Mouse (Mus musculus) ES-Bruce4 (cell line): ENCODE results near the gene Irf2bp1. TPM values are rescaled to one million over a fixed set of nuclear protein-coding genes. Genes with fewer than 3 reads are reported as not detected.

Experiments used
- H3K27ac ChIP-seq: 2 replicates; pipeline ENCODE4 v1.5.1; 2012; ENCODE audit warnings: low read length, inconsistent platforms; ENCODE audit not compliant: insufficient read depth
- H3K27me3 ChIP-seq: 2 replicates; pipeline ENCODE4 v1.6.1; 2012; ENCODE audit warnings: mild to moderate bottlenecking, low read length, inconsistent platforms; ENCODE audit not compliant: control insufficient read depth, poor library complexity, insufficient read depth, severe bottlenecking
- H3K36me3 ChIP-seq: 2 replicates; pipeline ENCODE4 v1.6.1; 2012; ENCODE audit warnings: inconsistent platforms, mild to moderate bottlenecking, low read length, moderate library complexity; ENCODE audit not compliant: control insufficient read depth, poor library complexity, insufficient read depth, severe bottlenecking
- H3K4me1 ChIP-seq: one replicate; pipeline ENCODE4 v1.8.1; 2011; ENCODE audit warnings: low read length; ENCODE audit not compliant: control insufficient read depth, insufficient read depth
- H3K4me3 ChIP-seq: 2 replicates; pipeline ENCODE4 v1.5.1; 2011; ENCODE audit warnings: low read depth, mild to moderate bottlenecking, low read length
- H3K9ac ChIP-seq: 2 replicates; pipeline ENCODE4 v1.6.1; 2012; ENCODE audit warnings: low read depth, mild to moderate bottlenecking, inconsistent platforms; ENCODE audit not compliant: poor library complexity, severe bottlenecking
- H3K9me3 ChIP-seq: replicated peaks from 2 replicates; pipeline ENCODE4 v1.6.1; 2012; ENCODE audit warnings: mild to moderate bottlenecking, low read length, inconsistent platforms; ENCODE audit not compliant: control insufficient read depth, poor library complexity, insufficient read depth, severe bottlenecking
- CTCF ChIP-seq: IDR thresholded peaks from one replicate; pipeline ENCODE4 v1.8.1; 2011; ENCODE audit warnings: low read depth, low read length
- EP300 ChIP-seq: IDR thresholded peaks from 2 replicates; pipeline ENCODE4 v1.6.1; 2011; ENCODE audit warnings: low read depth, low read length; ENCODE audit not compliant: insufficient read depth
- POLR2A ChIP-seq: IDR thresholded peaks from one replicate; pipeline ENCODE4 v1.8.1; 2011; ENCODE audit warnings: low read length; ENCODE audit not compliant: insufficient read depth
- polyA plus RNA-seq: library from polyadenylated mRNA; stranded (reverse); fragments of >200 nt; gene quantifications from 2 replicates; pipeline ENCODE4 v1.2.4, GENCODE M21; 2011; ENCODE audit warnings: low read depth; ENCODE audit not compliant: missing spikeins, insufficient read depth, insufficient read length

The Irf2bp1 gene
- polyA plus RNA-seq, 1 experiment: 16.2 TPM

GRCm38 (mm10) chr7:19017909-19018308 is 14.1 kb downstream of the Irf2bp1 start:
- Histone ChIP-seq H3K4me3 (no peak overlapping the region), H3K9ac (no peak overlapping the region), H3K36me3 (no peaks in the 10 kb centered on the region), H3K27ac (no peak overlapping the region), H3K27me3 (no peaks in the 10 kb centered on the region), H3K9me3 (no peaks in the 10 kb centered on the region), H3K4me1 (peaks cover 3% of the 10 kb centered on the region)
- no peak for TF ChIP-seq EP300
- TF ChIP-seq POLR2A: no peak
- TF ChIP-seq CTCF: no peak

GRCm38 (mm10) chr7:19021048-19021447 is 17.2 kb downstream of the Irf2bp1 start:
- TF ChIP-seq EP300 (no peak), POLR2A (no peak), CTCF (no peak)
- H3K9ac ChIP-seq: no peak overlapping the region

GRCm38 (mm10) chr7:19022189-19022958 is 18.5 kb downstream of the Irf2bp1 start:
- H3K4me3 ChIP-seq: 0 out of 2 replicates have a peak overlapping the region, but pooled peaks have one; percentile 55
- H3K27me3 ChIP-seq: no peaks in the 10 kb centered on the region
- H3K4me1 ChIP-seq: peaks cover 3% of the 10 kb centered on the region
- no peaks in the 10 kb centered on the region for H3K36me3 ChIP-seq
- H3K27ac ChIP-seq: no peak overlapping the region
- TF ChIP-seq CTCF (no peak), POLR2A (no peak), EP300 (no peak)
- H3K9me3 ChIP-seq: no peaks in the 10 kb centered on the region
- H3K9ac ChIP-seq: peak overlapping the region; percentile 73

More at GRCm38 (mm10) chr7:19021048-19021447, 17.2 kb downstream of the Irf2bp1 start:
- peaks cover 3% of the 10 kb centered on the region for H3K4me1 ChIP-seq
- H3K4me3 ChIP-seq: no peak overlapping the region
- H3K27me3 ChIP-seq: no peaks in the 10 kb centered on the region
- H3K9me3 ChIP-seq: no peaks in the 10 kb centered on the region
- no peak overlapping the region for H3K27ac ChIP-seq
- no peaks in the 10 kb centered on the region for H3K36me3 ChIP-seq

GRCm38 (mm10) chr7:19023357-19023814 is 19.5 kb downstream of the Irf2bp1 start, which contains the start of gene Foxa3:
Gene Foxa3, minus strand, starts transcription at chr7:19023538.
- no peak for TF ChIP-seq EP300
- TF ChIP-seq CTCF: peak; percentile 33
- TF ChIP-seq POLR2A: no peak
- Histone ChIP-seq H3K9ac (peak within 1 kb of the TSS; percentile 94), H3K4me1 (peaks cover 3% of the 10 kb centered on the region), H3K27ac (peak within 1 kb of the TSS; percentile 23; the same call in 1 of the 2 replicates), H3K9me3 (no peaks in the 10 kb centered on the region), H3K36me3 (no peaks in the 10 kb centered on the region), H3K27me3 (no peaks in the 10 kb centered on the region), H3K4me3 (peak within 1 kb of the TSS; percentile 91)

GRCm38 (mm10) chr7:19024096-19024506 is 20.3 kb downstream of the Irf2bp1 start, which contains the start of gene Sympk:
Gene Sympk, plus strand, starts transcription at chr7:19024377.
- H3K36me3 ChIP-seq: no peaks in the 10 kb centered on the region
- no peaks in the 10 kb centered on the region for H3K9me3 ChIP-seq
- peak within 1 kb of the TSS; percentile 23; the same call in 1 of the 2 replicates for H3K27ac ChIP-seq
- peaks cover 3% of the 10 kb centered on the region for H3K4me1 ChIP-seq
- H3K4me3 ChIP-seq: peak within 1 kb of the TSS; percentile 91
- H3K27me3 ChIP-seq: no peaks in the 10 kb centered on the region
- TF ChIP-seq CTCF (no peak), POLR2A (no peak), EP300 (no peak)
- peak within 1 kb of the TSS; percentile 94 for H3K9ac ChIP-seq

GRCm38 (mm10) chr7:19024581-19025255 is 20.9 kb downstream of the Irf2bp1 start:
- H3K36me3 ChIP-seq: peaks cover 3% of the 10 kb centered on the region
- H3K4me3 ChIP-seq: peak overlapping the region; percentile 91
- H3K27me3 ChIP-seq: no peaks in the 10 kb centered on the region
- TF ChIP-seq CTCF (no peak), EP300 (no peak), POLR2A (no peak)
- H3K9me3 ChIP-seq: no peaks in the 10 kb centered on the region
- peak overlapping the region; percentile 94 for H3K9ac ChIP-seq
- H3K4me1 ChIP-seq: peaks cover 2% of the 10 kb centered on the region
- no peak overlapping the region for H3K27ac ChIP-seq
